8 mouse cellular contexts compared by ENCODE assay signal in the genomic region with DNA sequence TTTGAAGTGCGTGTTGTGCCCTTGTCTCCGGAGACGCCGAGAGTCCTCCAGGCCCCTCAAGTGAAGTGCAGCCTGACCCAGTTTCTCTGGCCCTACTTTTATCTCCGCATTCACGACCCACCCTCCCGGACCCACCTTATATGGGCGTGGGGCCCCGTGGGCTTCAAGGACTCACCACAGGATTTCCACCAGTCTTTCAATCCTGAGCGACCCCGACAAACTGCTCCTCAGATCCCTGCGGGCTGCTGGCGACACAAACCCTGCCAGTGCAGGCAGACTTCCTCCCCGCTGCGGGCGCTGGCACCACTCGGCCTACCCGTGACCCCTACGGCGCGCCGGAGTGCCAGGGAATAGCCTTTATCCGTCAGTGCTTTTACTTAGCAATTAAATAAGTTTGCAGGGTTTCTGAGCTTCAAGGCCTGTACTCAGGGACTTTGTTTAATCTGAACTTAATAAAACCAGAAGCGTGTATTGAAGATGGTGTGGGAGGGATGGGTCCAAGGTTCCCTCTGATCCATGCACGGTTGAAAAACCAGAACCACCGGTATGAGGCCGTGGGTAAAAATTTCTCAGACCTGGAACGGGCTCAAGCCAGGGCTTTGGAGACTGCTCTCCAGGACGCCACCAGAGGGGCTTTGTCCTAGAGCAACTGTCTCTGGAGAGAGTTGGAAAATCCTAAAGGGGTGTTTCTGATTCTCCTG. TPM values are rescaled to one million over a fixed set of nuclear protein-coding genes. Genes with fewer than 3 reads are reported as not detected.
DNase-seq lines count a peak whose midpoint lies in the region; ATAC-seq lines count a peak whose summit lies in the region.

A gene (minus strand): TSS at position 568 of the 701 bp plus-strand sequence.

- ATAC-seq in forebrain, embryonic 11.5 days (replicated peaks; ENCODE audit: low FRiP score) = no peak

- 8% methylated on average over 29 of the region's 29 CpGs for WGBS in forebrain, embryonic 11.5 days

- no peaks in the 10 kb centered on the region for H3K9me3 ChIP-seq in forebrain, embryonic 11.5 days (ENCODE audit: control insufficient read depth, low read length)

- DNase-seq in embryo, embryonic 10 days (ENCODE audit: low spot score) = peak; percentile 39
- no peak for DNase-seq in embryo, embryonic 9.5 days (ENCODE audit: extremely low spot score)
- DNase-seq in adrenal gland, adult 8-10 months = no peak
- DNase-seq in forebrain, embryonic 11.5 days (ENCODE audit: low spot score) = peak; percentile 71
- DNase-seq in heart, postnatal 25 days (ENCODE audit: low spot score) = peak; percentile 33
- peak; percentile 65 to 77 for DNase-seq in kidney, postnatal 4 days
- peak; percentile 32 for DNase-seq in lung, postnatal 10 days
- DNase-seq in testis, postnatal 10 days (ENCODE audit: low spot score) = peak; percentile 73

- intact Hi-C loops in heart, postnatal 25 days (cut with DNase I) = no loop called here

- H3K27me3 ChIP-seq in forebrain, embryonic 11.5 days (ENCODE audit: control insufficient read depth, insufficient read depth, low read length) = peaks cover 26% of the 10 kb centered on the region

- peak within 1 kb of the TSS; percentile 67 for H3K4me2 ChIP-seq in forebrain, embryonic 11.5 days (ENCODE audit: low read depth, low read length, severe bottlenecking)

- peak within 1 kb of the TSS; percentile 48 for H3K4me3 ChIP-seq in forebrain, embryonic 11.5 days (ENCODE audit: low read depth, low read length)

- H3K4me1 ChIP-seq in forebrain, embryonic 11.5 days (replicated peaks; ENCODE audit: control insufficient read depth, insufficient read depth, low read length) = peaks cover 28% of the 10 kb centered on the region

- peak within 1 kb of the TSS; percentile 84 for H3K27ac ChIP-seq in forebrain, embryonic 11.5 days (ENCODE audit: low read depth, low read length)

- H3K9ac ChIP-seq in forebrain, embryonic 11.5 days (ENCODE audit: low read length) = peak within 1 kb of the TSS; percentile 47

- no peaks in the 10 kb centered on the region; the same call in 1 of the 2 replicates for H3K36me3 ChIP-seq in forebrain, embryonic 11.5 days (ENCODE audit: control insufficient read depth, insufficient read depth, low read length)

RNA-seq across cellular contexts. Expression of the gene that starts here (rescaled TPM):
- total RNA-seq in adrenal gland, adult 8-10 months (2022) = 10 to 100 TPM; 59.2 to 70.5 (median 64.3) TPM
- polyA plus RNA-seq in forebrain, embryonic 11.5 days (2014; fragmentation: Nextera tagmentation; extraction: Ambion mirVana) = 26.4 and 29.0 TPM in 2 replicates
- 10 to 100 TPM; 53.2 to 53.7 TPM for total RNA-seq in heart, postnatal 25 days (2021)

Comparison
In these comparisons a context has a peak if more than half of its experiments do, and no peak if none do; other contexts are left out.
1. DNase-seq: peak in embryo, embryonic 10 days (single experiment), forebrain, embryonic 11.5 days (single experiment), heart, postnatal 25 days (single experiment), kidney, postnatal 4 days (2 of 2), lung, postnatal 10 days (single experiment) and testis, postnatal 10 days (single experiment); none in embryo, embryonic 9.5 days (single experiment) and adrenal gland, adult 8-10 months (single experiment).